Mouse (Mus musculus) embryonic facial prominence, embryonic 14.5 days (tissue): ENCODE results near the gene Arhgap22. TPM values are rescaled to one million over a fixed set of nuclear protein-coding genes. Genes with fewer than 3 reads are reported as not detected.

ENCODE experiments used
- ATAC-seq: fragments of 200-750 bp; cut with Nextera tagmentation; 2 replicates; pipeline ENCODE4 v1.8.0; 2017; ENCODE audit warnings: low read depth, moderate number of reproducible peaks, moderate TSS enrichment
- DNase-seq: peaks from one replicate; pipeline ENCODE4 v3.0.0-alpha.2; 2015; ENCODE audit warnings: low spot score
- H3K27ac ChIP-seq: fragments of 300-500 bp; sonication (generic); replicated peaks from 2 replicates; pipeline ENCODE4 v1.5.1; 2014; ENCODE audit warnings: low read depth, mild to moderate bottlenecking, low read length, moderate library complexity
- H3K27me3 ChIP-seq: fragments of 300-500 bp; sonication (generic); replicated peaks from 2 replicates; pipeline ENCODE4 v1.6.1; 2014; ENCODE audit warnings: low read length; ENCODE audit not compliant: control insufficient read depth, insufficient read depth
- H3K36me3 ChIP-seq: fragments of 300-500 bp; sonication (generic); 2 replicates; pipeline ENCODE4 v1.6.1; 2014; ENCODE audit warnings: low read length, mixed read lengths; ENCODE audit not compliant: control insufficient read depth, insufficient read depth
- H3K4me1 ChIP-seq: fragments of 300-500 bp; sonication (generic); 2 replicates; pipeline ENCODE4 v1.6.1; 2014; ENCODE audit warnings: antibody characterized with exemption, low read length; ENCODE audit not compliant: control insufficient read depth, insufficient read depth
- H3K4me2 ChIP-seq: fragments of 300-500 bp; sonication (generic); 2 replicates; pipeline ENCODE4 v1.6.1; 2014; ENCODE audit warnings: low read depth, mild to moderate bottlenecking, low read length, moderate library complexity, mixed read lengths
- H3K4me3 ChIP-seq: fragments of 300-500 bp; sonication (generic); 2 replicates; pipeline ENCODE4 v1.5.1; 2014; ENCODE audit warnings: low read depth, mild to moderate bottlenecking, low read length
- H3K9ac ChIP-seq: fragments of 300-500 bp; sonication (generic); 2 replicates; pipeline ENCODE4 v1.6.1; 2014; ENCODE audit warnings: low read depth, mild to moderate bottlenecking, low read length, moderate library complexity, mixed read lengths
- H3K9me3 ChIP-seq: fragments of 300-500 bp; sonication (generic); 2 replicates; pipeline ENCODE4 v1.6.1; 2016; ENCODE audit warnings: low read length; ENCODE audit not compliant: control insufficient read depth
- WGBS: fragments of 180-500 bp; shearing (Covaris S2); extraction: QIAGEN DNeasy Blood & Tissue Kit; methylation state at CpG from one replicate; pipeline ENCODE4 v1.1.7; 2014; 5-methylcytosine and 5-hydroxymethylcytosine counted together
- polyA plus RNA-seq: library from polyadenylated mRNA; unstranded; fragments of >200 nt; fragmentation: Nextera tagmentation; extraction: Ambion mirVana; gene quantifications from 2 replicates; pipeline ENCODE4 v1.2.1, GENCODE M21; 2014

Arhgap22 gene
- polyA plus RNA-seq: 2.9 and 5.8 TPM in 2 replicates

GRCm38 (mm10) chr14:33213823-33214766, at the start of gene Arhgap22:
Gene Arhgap22 (plus strand): TSS chr14:33214026.
- no peaks in the 10 kb centered on the region for H3K9me3 ChIP-seq
- H3K4me2 ChIP-seq: peak within 1 kb of the TSS; percentile 42
- peak; percentile 91 for DNase-seq
- no peak within 1 kb of the TSS for H3K27ac ChIP-seq
- no peaks in the 10 kb centered on the region for H3K36me3 ChIP-seq
- H3K27me3 ChIP-seq: peaks cover 4% of the 10 kb centered on the region; the same call in 1 of the 2 replicates
- 17% methylated on average over 28 of the region's 28 CpGs for WGBS
- no peaks in the 10 kb centered on the region for H3K4me1 ChIP-seq
- no peak within 1 kb of the TSS for H3K9ac ChIP-seq
- no peak within 1 kb of the TSS for H3K4me3 ChIP-seq
- ATAC-seq: peak; percentile 78

GRCm38 (mm10) chr14:33168750-33169149, 45.1 kb upstream of the Arhgap22 start:
- H3K4me1 ChIP-seq: no peaks in the 10 kb centered on the region
- no peak for DNase-seq
- H3K9me3 ChIP-seq: no peaks in the 10 kb centered on the region
- no peaks in the 10 kb centered on the region for H3K27me3 ChIP-seq
- no peak overlapping the region for H3K27ac ChIP-seq
- H3K4me2 ChIP-seq: no peak overlapping the region
- no peaks in the 10 kb centered on the region for H3K36me3 ChIP-seq
- no peak overlapping the region for H3K9ac ChIP-seq
- no peak for ATAC-seq
- H3K4me3 ChIP-seq: no peak overlapping the region
- 90% methylated on average over 4 of the region's 4 CpGs for WGBS

GRCm38 (mm10) chr14:33171942-33172341, 41.9 kb upstream of the Arhgap22 start:
- Histone ChIP-seq H3K9me3 (no peaks in the 10 kb centered on the region), H3K9ac (no peak overlapping the region), H3K36me3 (no peaks in the 10 kb centered on the region), H3K4me3 (no peak overlapping the region), H3K27me3 (no peaks in the 10 kb centered on the region), H3K27ac (no peak overlapping the region), H3K4me1 (no peaks in the 10 kb centered on the region), H3K4me2 (no peak overlapping the region)
- 77% methylated on average over 1 of the region's 1 CpGs for WGBS
- ATAC-seq (no peak), DNase-seq (no peak)

GRCm38 (mm10) chr14:33175059-33175821, 38.6 kb upstream of the Arhgap22 start:
- WGBS: 62% methylated on average over 4 of the region's 4 CpGs
- Histone ChIP-seq H3K4me1 (no peaks in the 10 kb centered on the region), H3K9ac (no peak overlapping the region), H3K27ac (no peak overlapping the region), H3K9me3 (no peaks in the 10 kb centered on the region), H3K4me2 (no peak overlapping the region), H3K27me3 (no peaks in the 10 kb centered on the region), H3K36me3 (no peaks in the 10 kb centered on the region), H3K4me3 (no peak overlapping the region)
- no peak for ATAC-seq
- DNase-seq: no peak

- Histone ChIP-seq H3K9me3 (no peaks in the 10 kb centered on the region), H3K4me2 (no peak overlapping the region), H3K36me3 (no peaks in the 10 kb centered on the region), H3K9ac (no peak overlapping the region), H3K27me3 (no peaks in the 10 kb centered on the region), H3K4me3 (no peak overlapping the region), H3K27ac (no peak overlapping the region), H3K4me1 (no peaks in the 10 kb centered on the region)
- no peak for ATAC-seq
- no peak for DNase-seq
- 83% methylated on average over 5 of the region's 5 CpGs for WGBS
These were observed 33.7 kb upstream of the Arhgap22 start for GRCm38 (mm10) chr14:33180102-33180501.

GRCm38 (mm10) chr14:33185068-33185800, 28.6 kb upstream of the Arhgap22 start, which contains the start of gene Wdfy4:
Gene Wdfy4 (minus strand): TSS chr14:33185508.
- Histone ChIP-seq H3K27ac (no peak within 1 kb of the TSS), H3K4me3 (no peak within 1 kb of the TSS), H3K9ac (no peak within 1 kb of the TSS), H3K4me1 (no peaks in the 10 kb centered on the region), H3K4me2 (no peak within 1 kb of the TSS), H3K36me3 (no peaks in the 10 kb centered on the region), H3K27me3 (no peaks in the 10 kb centered on the region), H3K9me3 (no peaks in the 10 kb centered on the region)
- ATAC-seq (no peak), DNase-seq (no peak)
- WGBS: 80% methylated on average over 11 of the region's 11 CpGs

- H3K27ac ChIP-seq: no peak overlapping the region
- ATAC-seq: no peak
- H3K36me3 ChIP-seq: no peaks in the 10 kb centered on the region
- no peaks in the 10 kb centered on the region for H3K4me1 ChIP-seq
- no peak overlapping the region for H3K4me2 ChIP-seq
- H3K9ac ChIP-seq: no peak overlapping the region
- H3K27me3 ChIP-seq: no peaks in the 10 kb centered on the region
- DNase-seq: no peak
- no peak overlapping the region for H3K4me3 ChIP-seq
- 47% methylated on average over 4 of the region's 4 CpGs for WGBS
- H3K9me3 ChIP-seq: no peaks in the 10 kb centered on the region
These were observed 26.6 kb upstream of the Arhgap22 start for GRCm38 (mm10) chr14:33187201-33187600.

- Histone ChIP-seq H3K9me3 (no peaks in the 10 kb centered on the region), H3K4me3 (no peak overlapping the region), H3K27ac (no peak overlapping the region), H3K27me3 (no peaks in the 10 kb centered on the region), H3K4me2 (no peak overlapping the region), H3K4me1 (no peaks in the 10 kb centered on the region), H3K36me3 (no peaks in the 10 kb centered on the region), H3K9ac (no peak overlapping the region)
- no peak for DNase-seq
- 64% methylated on average over 10 of the region's 10 CpGs for WGBS
- ATAC-seq: no peak
These were observed 24.6 kb upstream of the Arhgap22 start for GRCm38 (mm10) chr14:33189230-33189629.
